Mouse (Mus musculus): ENCODE results near the gene Cldn3. TPM values are rescaled to one million over a fixed set of nuclear protein-coding genes. Genes with fewer than 3 reads are reported as not detected.

Cldn3 gene
- polyA plus RNA-seq, 1 experiment from 2014 or later: 7.6 TPM

DNA sequence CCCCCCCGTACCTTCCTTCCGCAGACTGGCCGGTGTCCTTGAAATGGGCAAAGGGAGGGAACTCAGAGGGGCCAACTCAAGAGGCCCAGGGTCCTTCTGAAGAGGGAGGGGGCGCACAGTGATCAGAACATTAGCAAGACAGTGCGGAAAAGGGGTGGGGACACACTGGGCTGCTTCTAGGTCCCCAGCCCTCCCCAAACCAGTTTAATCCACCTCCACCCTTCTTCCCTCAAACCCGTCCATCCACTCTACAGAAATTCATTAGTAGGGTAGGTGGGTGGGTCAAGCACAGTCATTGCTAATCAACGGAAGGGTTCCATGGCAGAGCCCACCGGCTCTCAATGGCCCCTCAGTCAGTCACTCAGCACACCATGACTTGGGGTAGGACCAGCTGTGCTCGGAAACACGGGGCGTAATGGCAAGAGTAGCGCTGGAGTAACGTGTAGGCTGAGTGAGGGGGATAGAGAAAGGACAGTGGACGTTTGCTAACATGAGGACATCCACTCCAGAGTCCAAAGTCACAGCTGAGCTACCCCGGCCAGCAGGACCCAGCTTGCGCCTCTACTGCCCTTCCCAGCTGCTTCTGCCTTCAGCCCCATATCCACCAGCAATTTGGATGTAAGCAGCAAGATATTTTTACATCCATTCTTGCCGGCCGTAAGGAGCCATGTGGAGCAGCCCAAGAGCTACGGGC lies 40.6 kb upstream of the Cldn3 start:
- DNase-seq (ENCODE audit: low spot score): no peak
- Histone ChIP-seq H3K27me3 (ENCODE audit: control insufficient read depth, insufficient read depth, low read length) (peaks cover 30% of the 10 kb centered on the region), H3K27ac (replicated peaks; ENCODE audit: low read depth, low read length) (no peak overlapping the region), H3K9ac (replicated peaks; ENCODE audit: low read length) (no peak overlapping the region; the same call in 1 of the 2 replicates), H3K36me3 (replicated peaks; ENCODE audit: control insufficient read depth, insufficient read depth, low read depth, low read length) (no peaks in the 10 kb centered on the region), H3K4me3 (ENCODE audit: low read depth, low read length) (peak overlapping the region; percentile 22), H3K4me1 (ENCODE audit: control insufficient read depth, insufficient read depth, low read length) (peaks cover 2% of the 10 kb centered on the region; the same call in 1 of the 2 replicates), H3K4me2 (ENCODE audit: low read depth, low read length) (no peak overlapping the region; the same call in 1 of the 2 replicates), H3K9me3 (replicated peaks; ENCODE audit: control insufficient read depth, low read length) (no peaks in the 10 kb centered on the region)
- ATAC-seq (replicated peaks; ENCODE audit: insufficient number of reproducible peaks, low FRiP score, low TSS enrichment, low read depth): no peak
- 38% methylated on average over 16 of the region's 19 CpGs for WGBS

DNA sequence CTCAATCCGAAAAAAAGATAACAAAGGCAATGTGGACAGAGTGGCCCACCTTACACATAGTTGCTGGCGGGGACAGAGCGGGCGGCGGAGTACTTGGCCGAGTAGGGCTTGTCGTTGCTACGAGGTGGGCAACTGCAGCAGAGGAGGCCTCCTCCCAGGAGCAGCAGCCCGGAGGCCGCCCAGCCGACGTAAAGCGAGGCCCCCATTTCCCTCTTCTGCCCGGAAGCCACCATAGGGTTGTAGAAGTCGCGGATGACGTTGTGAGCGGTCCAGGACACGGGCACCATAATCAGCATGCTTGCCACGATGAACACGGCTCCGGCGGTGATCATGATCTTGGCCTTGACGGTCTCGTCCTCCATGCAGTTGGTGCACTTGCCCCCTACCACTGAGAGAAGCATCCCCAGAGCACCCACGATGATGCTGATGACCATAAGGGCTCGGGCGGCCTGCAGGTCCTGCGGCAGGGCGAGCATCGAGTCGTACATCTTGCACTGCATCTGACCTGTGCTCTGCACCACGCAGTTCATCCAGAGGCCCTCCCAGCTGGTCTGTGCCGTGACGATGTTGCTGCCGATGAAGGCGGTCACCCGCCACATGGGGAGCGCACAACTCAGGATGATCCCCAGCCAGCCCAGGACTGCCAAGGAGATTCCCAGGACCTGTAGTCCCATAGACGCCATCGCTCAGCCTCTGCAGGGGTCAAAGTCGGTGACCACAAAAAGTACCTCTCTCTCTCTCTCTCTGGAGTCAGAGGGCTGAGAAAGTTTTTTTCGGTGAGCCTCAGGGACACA lies 39.8 kb upstream of the Cldn3 start:
- no peaks in the 10 kb centered on the region for H3K36me3 ChIP-seq (replicated peaks; ENCODE audit: control insufficient read depth, insufficient read depth, low read depth, low read length)
- peak overlapping the region; percentile 22 for H3K4me3 ChIP-seq (ENCODE audit: low read depth, low read length)
- peak overlapping the region; percentile 37 for H3K9ac ChIP-seq (replicated peaks; ENCODE audit: low read length)
- ATAC-seq (replicated peaks; ENCODE audit: insufficient number of reproducible peaks, low FRiP score, low TSS enrichment, low read depth) (no peak), DNase-seq (ENCODE audit: low spot score) (no peak)
- H3K9me3 ChIP-seq (replicated peaks; ENCODE audit: control insufficient read depth, low read length): no peaks in the 10 kb centered on the region
- peaks cover 2% of the 10 kb centered on the region; the same call in 1 of the 2 replicates for H3K4me1 ChIP-seq (ENCODE audit: control insufficient read depth, insufficient read depth, low read length)
- 12% methylated on average over 43 of the region's 43 CpGs for WGBS
- peak overlapping the region; percentile 15; the same call in 1 of the 2 replicates for H3K4me2 ChIP-seq (ENCODE audit: low read depth, low read length)
- H3K27ac ChIP-seq (replicated peaks; ENCODE audit: low read depth, low read length): peak overlapping the region; percentile 59
- peaks cover 30% of the 10 kb centered on the region for H3K27me3 ChIP-seq (ENCODE audit: control insufficient read depth, insufficient read depth, low read length)

DNA sequence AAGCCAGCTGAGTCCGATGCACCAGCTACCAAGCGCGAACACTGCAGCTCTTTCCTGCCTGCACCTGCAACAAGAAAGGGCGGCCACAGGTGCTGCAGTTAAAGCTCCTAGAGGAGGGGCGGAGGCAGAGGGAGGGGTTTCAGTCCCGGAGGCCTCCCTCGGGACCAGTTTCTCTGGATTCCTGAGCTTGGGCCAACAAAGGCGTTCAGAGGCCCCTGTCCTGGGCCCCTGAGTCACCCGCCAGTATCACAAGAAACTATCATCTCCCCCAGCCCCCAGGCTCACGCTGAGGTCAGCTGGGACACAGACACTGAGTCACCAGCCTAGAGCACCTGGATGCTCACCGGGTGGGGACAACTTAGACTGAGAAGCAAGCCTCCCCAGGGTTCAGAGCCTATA lies 39.2 kb upstream of the Cldn3 start, which contains the start of gene Cldn4:
Cldn4 (minus strand) TSS at position 78 of the 399 bp plus-strand sequence.
- peak within 1 kb of the TSS; percentile 37 for H3K9ac ChIP-seq (replicated peaks; ENCODE audit: low read length)
- no peak for ATAC-seq (replicated peaks; ENCODE audit: insufficient number of reproducible peaks, low FRiP score, low TSS enrichment, low read depth)
- 5% methylated on average over 11 of the region's 11 CpGs for WGBS
- peak within 1 kb of the TSS; percentile 15; the same call in 1 of the 2 replicates for H3K4me2 ChIP-seq (ENCODE audit: low read depth, low read length)
- H3K36me3 ChIP-seq (replicated peaks; ENCODE audit: control insufficient read depth, insufficient read depth, low read depth, low read length): no peaks in the 10 kb centered on the region
- peaks cover 30% of the 10 kb centered on the region for H3K27me3 ChIP-seq (ENCODE audit: control insufficient read depth, insufficient read depth, low read length)
- peaks cover 2% of the 10 kb centered on the region; the same call in 1 of the 2 replicates for H3K4me1 ChIP-seq (ENCODE audit: control insufficient read depth, insufficient read depth, low read length)
- H3K9me3 ChIP-seq (replicated peaks; ENCODE audit: control insufficient read depth, low read length): no peaks in the 10 kb centered on the region
- peak within 1 kb of the TSS; percentile 59 for H3K27ac ChIP-seq (replicated peaks; ENCODE audit: low read depth, low read length)
- peak within 1 kb of the TSS; percentile 22 for H3K4me3 ChIP-seq (ENCODE audit: low read depth, low read length)
- DNase-seq (ENCODE audit: low spot score): peak; percentile 69

DNA sequence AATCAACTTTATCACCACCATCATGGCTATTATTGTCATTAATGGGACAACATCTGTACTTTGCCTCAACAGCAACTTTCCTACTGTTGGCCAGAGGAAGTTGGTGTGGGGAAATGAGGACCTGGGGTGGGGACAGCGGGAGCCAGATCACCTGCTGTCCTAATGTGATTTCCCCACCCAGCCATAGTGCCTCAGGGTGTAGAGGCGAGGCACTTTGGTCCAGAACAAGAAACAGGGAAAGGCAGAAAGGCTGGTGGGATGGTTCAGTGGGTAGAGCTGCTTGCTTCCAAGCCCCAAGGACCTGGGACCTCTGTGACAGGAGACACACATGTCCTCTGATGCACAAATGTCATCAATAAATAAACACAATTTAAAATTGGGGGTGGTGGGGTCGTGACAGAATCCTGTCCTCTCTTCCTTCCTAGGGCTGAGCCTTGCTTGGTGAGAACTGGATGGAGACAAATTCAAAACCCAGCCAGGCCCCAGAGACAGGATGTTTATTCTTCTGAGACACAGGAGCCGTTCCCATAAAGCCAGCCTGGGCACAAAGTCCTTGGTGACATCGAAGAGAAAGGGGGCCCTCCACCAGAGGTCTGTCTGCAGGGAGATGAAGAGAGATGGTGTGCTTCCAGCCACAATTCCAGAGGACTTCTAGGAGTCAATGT lies 38.5 kb upstream of the Cldn3 start:
- Histone ChIP-seq H3K27me3 (ENCODE audit: control insufficient read depth, insufficient read depth, low read length) (peaks cover 30% of the 10 kb centered on the region), H3K36me3 (replicated peaks; ENCODE audit: control insufficient read depth, insufficient read depth, low read depth, low read length) (no peaks in the 10 kb centered on the region), H3K4me1 (ENCODE audit: control insufficient read depth, insufficient read depth, low read length) (peaks cover 2% of the 10 kb centered on the region; the same call in 1 of the 2 replicates), H3K9me3 (replicated peaks; ENCODE audit: control insufficient read depth, low read length) (no peaks in the 10 kb centered on the region), H3K27ac (replicated peaks; ENCODE audit: low read depth, low read length) (no peak overlapping the region), H3K9ac (replicated peaks; ENCODE audit: low read length) (no peak overlapping the region), H3K4me3 (ENCODE audit: low read depth, low read length) (no peak overlapping the region), H3K4me2 (ENCODE audit: low read depth, low read length) (no peak overlapping the region)
- ATAC-seq (replicated peaks; ENCODE audit: insufficient number of reproducible peaks, low FRiP score, low TSS enrichment, low read depth) (no peak), DNase-seq (ENCODE audit: low spot score) (no peak)
- 54% methylated on average over 5 of the region's 5 CpGs for WGBS

DNA sequence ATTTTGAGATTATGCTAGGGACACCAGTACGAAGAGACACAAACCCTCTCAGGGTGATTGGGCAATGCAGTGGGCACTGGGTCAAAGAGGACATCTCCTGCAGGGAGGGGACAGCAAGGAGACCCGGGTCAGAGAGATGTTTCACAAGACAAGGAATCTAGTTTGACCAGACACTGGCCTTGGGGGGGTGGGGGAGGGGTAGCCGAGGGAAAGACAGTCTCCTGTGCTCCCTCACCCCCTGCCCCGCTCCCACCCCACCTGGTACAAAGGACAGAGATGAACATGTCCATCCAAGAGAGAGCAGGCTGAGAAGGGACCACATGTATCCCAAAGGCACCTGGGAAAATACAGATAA lies 38.0 kb upstream of the Cldn3 start:
- no peak overlapping the region for H3K4me2 ChIP-seq (ENCODE audit: low read depth, low read length)
- H3K27me3 ChIP-seq (ENCODE audit: control insufficient read depth, insufficient read depth, low read length): peaks cover 30% of the 10 kb centered on the region
- 57% methylated on average over 4 of the region's 4 CpGs for WGBS
- H3K27ac ChIP-seq (replicated peaks; ENCODE audit: low read depth, low read length): no peak overlapping the region
- H3K4me3 ChIP-seq (ENCODE audit: low read depth, low read length): no peak overlapping the region
- ATAC-seq (replicated peaks; ENCODE audit: insufficient number of reproducible peaks, low FRiP score, low TSS enrichment, low read depth) (no peak), DNase-seq (ENCODE audit: low spot score) (no peak)
- no peak overlapping the region for H3K9ac ChIP-seq (replicated peaks; ENCODE audit: low read length)
- no peaks in the 10 kb centered on the region for H3K36me3 ChIP-seq (replicated peaks; ENCODE audit: control insufficient read depth, insufficient read depth, low read depth, low read length)
- H3K9me3 ChIP-seq (replicated peaks; ENCODE audit: control insufficient read depth, low read length): no peaks in the 10 kb centered on the region
- peaks cover 2% of the 10 kb centered on the region; the same call in 1 of the 2 replicates for H3K4me1 ChIP-seq (ENCODE audit: control insufficient read depth, insufficient read depth, low read length)

DNA sequence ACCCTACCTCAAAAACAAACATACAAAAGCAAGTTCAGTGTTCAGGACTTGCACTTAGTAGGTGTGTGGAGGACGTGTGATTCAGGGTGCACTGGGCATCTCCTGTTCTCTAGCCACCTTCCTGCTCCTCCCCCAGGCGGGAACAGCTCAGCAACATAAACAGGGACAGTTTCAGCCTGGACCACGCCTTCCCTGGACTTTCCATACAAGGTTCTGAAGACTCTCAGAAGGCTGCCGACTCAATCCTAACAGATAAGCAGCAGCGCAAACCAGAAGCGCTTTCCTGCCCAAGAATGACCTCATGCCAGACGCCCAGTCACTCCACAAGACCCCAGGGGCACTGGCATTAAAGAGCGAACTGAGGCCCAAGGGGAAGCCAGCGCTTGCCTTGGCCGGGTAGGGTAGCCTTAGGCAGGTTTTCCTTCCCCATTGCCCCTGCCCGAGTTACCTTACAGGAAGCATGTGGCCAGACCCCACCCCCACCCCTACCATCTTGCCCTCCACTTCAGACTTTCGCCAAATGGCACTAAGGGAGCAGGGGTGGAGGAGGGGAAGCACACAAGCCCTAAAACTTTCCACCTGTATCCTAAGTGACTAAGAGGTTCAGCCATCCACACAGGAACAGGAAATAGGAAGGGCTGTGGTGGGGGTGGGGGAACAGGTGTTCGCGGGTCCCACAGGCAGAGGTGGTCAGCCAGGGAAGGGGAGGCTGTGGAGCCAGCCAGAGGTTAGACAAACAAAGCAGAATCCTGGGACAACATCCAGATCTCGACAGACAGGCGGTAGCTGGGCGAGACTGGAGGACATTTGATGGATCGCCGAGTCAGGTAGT lies 34.7 kb upstream of the Cldn3 start:
- no peak for ATAC-seq (replicated peaks; ENCODE audit: insufficient number of reproducible peaks, low FRiP score, low TSS enrichment, low read depth)
- DNase-seq (ENCODE audit: low spot score): no peak
- Histone ChIP-seq H3K9ac (replicated peaks; ENCODE audit: low read length) (no peak overlapping the region), H3K9me3 (replicated peaks; ENCODE audit: control insufficient read depth, low read length) (no peaks in the 10 kb centered on the region), H3K4me2 (ENCODE audit: low read depth, low read length) (no peak overlapping the region), H3K36me3 (replicated peaks; ENCODE audit: control insufficient read depth, insufficient read depth, low read depth, low read length) (no peaks in the 10 kb centered on the region), H3K27ac (replicated peaks; ENCODE audit: low read depth, low read length) (no peak overlapping the region), H3K27me3 (ENCODE audit: control insufficient read depth, insufficient read depth, low read length) (peaks cover 14% of the 10 kb centered on the region), H3K4me1 (ENCODE audit: control insufficient read depth, insufficient read depth, low read length) (peaks cover 2% of the 10 kb centered on the region; the same call in 1 of the 2 replicates), H3K4me3 (ENCODE audit: low read depth, low read length) (no peak overlapping the region)
- WGBS: 37% methylated on average over 19 of the region's 19 CpGs

DNA sequence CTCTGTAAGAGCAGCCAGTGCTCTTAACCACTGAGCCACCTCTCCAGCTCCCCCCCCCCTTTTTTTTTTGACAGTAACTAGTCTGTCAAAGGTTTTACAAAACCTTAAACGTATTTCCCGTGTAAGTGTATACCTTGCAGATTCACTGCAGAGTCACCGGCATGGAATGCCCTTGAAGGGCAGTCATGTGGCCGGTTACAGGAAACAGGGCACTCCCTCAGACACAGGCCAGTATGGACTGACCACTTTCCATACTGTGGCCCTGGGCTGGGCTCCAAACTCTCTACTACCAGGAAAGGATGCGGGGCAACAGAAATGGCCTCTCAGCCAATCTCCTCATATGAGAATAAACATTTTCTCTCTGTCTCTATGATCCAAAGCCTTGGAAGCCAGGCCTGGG lies 30.5 kb upstream of the Cldn3 start:
- no peaks in the 10 kb centered on the region for H3K36me3 ChIP-seq (replicated peaks; ENCODE audit: control insufficient read depth, insufficient read depth, low read depth, low read length)
- 68% methylated on average over 5 of the region's 5 CpGs for WGBS
- no peak overlapping the region for H3K27ac ChIP-seq (replicated peaks; ENCODE audit: low read depth, low read length)
- H3K4me3 ChIP-seq (ENCODE audit: low read depth, low read length): no peak overlapping the region
- H3K4me1 ChIP-seq (ENCODE audit: control insufficient read depth, insufficient read depth, low read length): no peaks in the 10 kb centered on the region
- H3K9me3 ChIP-seq (replicated peaks; ENCODE audit: control insufficient read depth, low read length): no peaks in the 10 kb centered on the region
- DNase-seq (ENCODE audit: low spot score) (no peak), ATAC-seq (replicated peaks; ENCODE audit: insufficient number of reproducible peaks, low FRiP score, low TSS enrichment, low read depth) (no peak)
- H3K4me2 ChIP-seq (ENCODE audit: low read depth, low read length): no peak overlapping the region
- H3K27me3 ChIP-seq (ENCODE audit: control insufficient read depth, insufficient read depth, low read length): no peaks in the 10 kb centered on the region
- H3K9ac ChIP-seq (replicated peaks; ENCODE audit: low read length): no peak overlapping the region

All from embryonic facial prominence, embryonic 11.5 days (tissue).